Mouse (Mus musculus) adrenal gland, postnatal 25 days (tissue): ENCODE measurements around the gene Stk33. TPM values are rescaled to one million over a fixed set of nuclear protein-coding genes. Genes with fewer than 3 reads are reported as not detected.

Source experiments
- DNase-seq: peaks from one replicate; pipeline ENCODE4 v3.0.0; 2021; ENCODE audit warnings: mixed read lengths
- total RNA-seq: library from RNA; stranded (reverse); gene quantifications from 2 replicates; pipeline ENCODE4 v1.2.3, GENCODE M21; 2021

Gene Stk33
- total RNA-seq, 1 experiment from 2014 or later = 0.61 TPM

DNA sequence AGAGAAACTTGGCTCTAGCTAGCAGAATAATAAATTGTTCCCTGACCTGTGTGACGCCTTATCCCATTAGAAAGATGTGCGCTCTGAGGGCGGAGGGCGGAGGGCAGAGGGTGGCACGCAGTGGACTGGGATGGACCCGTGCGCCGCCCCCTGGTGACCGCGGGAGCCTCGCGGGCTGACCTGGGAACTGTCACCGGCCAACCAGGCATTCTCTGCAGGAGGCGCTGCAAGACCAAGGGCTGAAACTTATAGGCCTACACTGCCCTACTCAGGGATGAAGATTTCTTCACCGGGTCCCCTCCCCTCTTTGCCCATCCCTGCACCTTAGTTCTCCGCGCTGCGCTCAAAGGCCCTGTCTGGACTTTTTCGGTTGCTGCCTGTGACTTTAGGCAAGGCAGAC is 197.6 kb downstream of the Stk33 start:
- peak; percentile 19 for DNase-seq

GRCm38 (mm10) chr7:109239346-109239745 is 199.5 kb downstream of the Stk33 start:
- DNase-seq = no peak

DNA sequence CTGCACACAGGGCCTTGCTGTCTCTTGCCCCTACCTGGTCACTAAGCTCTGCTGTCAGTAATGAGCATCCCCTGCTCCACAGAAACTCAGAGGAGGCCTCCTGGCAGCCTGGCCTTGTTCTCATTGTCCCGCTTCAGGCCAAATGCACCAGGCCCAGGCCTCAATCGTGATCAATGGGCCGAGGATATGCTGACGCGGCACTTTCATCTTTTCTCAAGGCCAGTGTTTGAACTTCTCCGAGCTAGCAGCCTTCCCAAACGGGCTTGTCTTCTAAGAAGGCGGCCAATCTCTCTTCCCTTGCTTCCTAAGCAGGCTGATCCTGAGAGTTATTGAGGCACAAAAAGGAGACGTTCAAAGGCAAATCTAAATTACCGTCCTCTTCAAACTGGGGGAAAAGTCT is 200.2 kb downstream of the Stk33 start:
- DNase-seq = no peak

GRCm38 (mm10) chr7:109234882-109235640 is 203.8 kb downstream of the Stk33 start:
- DNase-seq = no peak

GRCm38 (mm10) chr7:109234476-109234875 is 204.4 kb downstream of the Stk33 start:
- DNase-seq = no peak

- DNase-seq = no peak
These were observed 207.0 kb downstream of the Stk33 start for GRCm38 (mm10) chr7:109231881-109232321.

GRCm38 (mm10) chr7:109231307-109231706 is 207.6 kb downstream of the Stk33 start:
- DNase-seq = no peak

DNA sequence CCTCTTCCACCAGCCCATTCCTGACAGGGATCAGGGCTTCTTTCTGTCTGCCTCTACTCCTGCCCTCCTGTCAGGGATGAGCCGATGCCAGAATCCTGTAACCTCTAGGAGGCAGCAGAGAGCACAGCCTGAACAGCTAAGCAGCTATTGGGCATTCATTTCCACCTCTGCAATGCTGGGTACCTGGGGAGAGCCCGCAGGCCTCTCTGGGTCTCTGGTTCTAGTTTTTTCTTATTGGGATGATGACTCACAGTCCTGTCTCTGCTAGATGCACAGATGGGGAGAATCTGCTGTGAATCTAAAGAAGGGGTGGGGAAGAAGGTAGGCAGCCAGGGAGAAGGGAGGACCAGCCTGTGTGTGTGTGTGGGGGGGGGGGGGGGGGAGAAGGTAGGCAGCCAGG is 208.1 kb downstream of the Stk33 start:
- DNase-seq = peak; percentile 69

Other genes with a start within 250 kb of the Stk33 start
- 0.19 and 0.33 TPM in 2 replicates for gene Trim66, start 69.1 kb upstream of the Stk33 start, total RNA-seq
- 201 and 220 TPM in 2 replicates for gene Rpl27a, start 80.1 kb upstream of the Stk33 start, total RNA-seq